Mouse (Mus musculus) small intestine, adult 2 months (tissue): Measurements from ENCODE around the gene Best1.

Experiments used
- CTCF ChIP-seq: fragments of 200-500 bp; IDR thresholded peaks from 2 replicates; pipeline ENCODE4 v1.5.1; 2012; ENCODE audit warnings: low read depth, mild to moderate bottlenecking, control low read depth, inconsistent platforms, low read length, moderate library complexity, mixed read lengths; ENCODE audit not compliant: insufficient replicate concordance, insufficient read length; ENCODE audit errors: extremely low read depth
- POLR2A ChIP-seq: fragments of 200-500 bp; IDR thresholded peaks from 2 replicates; pipeline ENCODE4 v1.6.1; 2012; ENCODE audit warnings: low read depth, mild to moderate bottlenecking, control low read depth, inconsistent platforms, low read length, moderate library complexity

DNA sequence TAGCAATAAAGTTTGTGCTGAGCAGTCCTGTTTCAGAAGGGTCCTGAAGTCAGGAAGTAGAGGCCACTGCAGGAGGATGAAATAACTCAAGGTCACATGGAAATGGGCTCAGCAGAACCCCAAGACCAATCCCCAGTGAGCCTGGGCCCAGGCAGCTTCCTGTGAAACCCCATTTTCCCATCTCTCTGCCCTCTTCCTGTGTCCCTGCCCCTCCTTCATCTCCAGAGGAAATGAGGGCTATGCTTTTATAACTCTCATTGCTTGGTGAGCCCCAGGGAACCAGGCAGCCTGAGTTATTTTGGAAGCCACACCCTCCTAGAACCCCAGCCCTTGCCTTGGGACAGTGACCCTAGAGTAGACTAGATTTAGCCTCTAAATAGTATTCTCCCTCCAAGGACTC is 48.1 kb upstream of the Best1 start:
- TF ChIP-seq CTCF (no peak), POLR2A (no peak)
